Mouse (Mus musculus): ENCODE data around the gene Spock3.
"Not testable (repeated sequence)": the region's sequence is repeated elsewhere in the genome, so short reads cannot be mapped to it uniquely, and the experiment has no call there.

Gene Spock3

GRCm38 (mm10) chr8:62950709-62951108, at the start of gene Spock3:
Gene Spock3, plus strand, starts transcription at chr8:62951009.
- CTCF ChIA-PET, result no interaction called here

- CTCF ChIA-PET, result no interaction called here
These were observed 645 bp downstream of the Spock3 start for GRCm38 (mm10) chr8:62951173-62952134.

GRCm38 (mm10) chr8:62952481-62952880, 1.7 kb downstream of the Spock3 start:
- CTCF ChIA-PET, result no interaction called here

DNA sequence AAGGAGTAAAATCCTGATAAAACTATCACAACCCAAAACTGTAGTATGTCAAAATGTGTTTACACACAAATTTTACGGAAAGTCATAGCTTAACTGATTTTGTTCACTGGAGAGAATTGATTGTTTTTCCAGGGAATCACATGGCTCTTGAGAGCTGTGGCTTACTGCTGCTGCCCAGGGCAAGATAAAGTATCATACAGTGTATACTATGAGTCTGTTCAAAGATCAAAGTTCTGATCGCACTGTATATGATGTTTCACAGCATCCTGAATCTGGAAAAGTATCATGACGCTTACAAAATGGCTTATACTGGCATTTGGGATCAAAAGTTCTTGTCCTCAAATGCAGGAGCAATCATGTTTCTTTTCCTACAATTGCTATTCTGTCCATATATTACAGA, 11.8 kb downstream of the Spock3 start:
- CTCF ChIA-PET, result no interaction called here

DNA sequence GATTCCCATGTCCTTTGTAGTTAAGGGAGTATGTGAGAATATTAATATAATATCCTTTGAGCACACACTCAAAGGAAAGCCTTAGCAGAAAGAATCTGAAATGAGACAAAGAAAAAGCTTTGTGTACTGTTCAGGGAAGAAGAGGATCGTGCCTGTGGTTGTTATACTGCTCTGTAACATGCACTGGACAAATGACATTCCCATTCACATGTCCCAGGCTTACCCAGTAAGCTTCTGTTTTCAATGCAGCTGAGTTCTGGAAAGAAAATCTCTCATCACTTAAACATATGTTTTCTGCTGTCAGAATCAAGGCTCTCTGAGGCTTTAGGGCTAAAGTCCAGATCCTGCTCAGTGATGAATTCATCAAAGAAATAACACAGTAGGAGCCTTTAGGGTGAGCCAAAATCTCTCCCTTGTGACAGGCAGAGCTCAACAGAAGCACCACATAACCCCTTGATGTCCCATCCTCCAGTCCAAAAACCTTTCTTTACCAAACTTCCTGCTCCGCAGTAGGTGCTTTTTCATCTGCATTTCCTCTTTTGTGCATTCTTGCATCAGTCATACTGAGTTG, 19.1 kb downstream of the Spock3 start:
- CTCF ChIA-PET, result no interaction called here

GRCm38 (mm10) chr8:63088984-63089383, 138.2 kb downstream of the Spock3 start:
- CTCF ChIA-PET, result no interaction called here

DNA sequence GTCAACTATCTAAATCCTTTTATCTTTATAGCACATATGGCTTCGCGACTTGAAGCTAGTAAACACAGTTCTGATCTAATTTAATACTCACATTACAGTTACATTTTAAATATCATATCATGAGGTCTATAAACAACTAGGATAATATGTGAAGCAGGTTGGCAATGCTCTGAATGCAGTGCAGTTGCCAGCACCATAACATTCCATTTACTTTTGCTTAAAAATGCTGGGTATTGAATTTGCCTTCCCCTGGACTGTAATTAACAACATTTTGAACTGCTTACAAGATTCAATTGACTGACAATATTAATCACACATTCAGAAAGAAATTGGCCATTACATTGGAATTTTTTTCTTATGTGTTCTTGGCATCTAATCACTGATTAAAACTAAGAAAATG, 147.4 kb downstream of the Spock3 start:
- CTCF ChIA-PET, result no interaction called here

GRCm38 (mm10) chr8:63109761-63110160, 159.0 kb downstream of the Spock3 start:
- CTCF ChIA-PET, result no interaction called here

DNA sequence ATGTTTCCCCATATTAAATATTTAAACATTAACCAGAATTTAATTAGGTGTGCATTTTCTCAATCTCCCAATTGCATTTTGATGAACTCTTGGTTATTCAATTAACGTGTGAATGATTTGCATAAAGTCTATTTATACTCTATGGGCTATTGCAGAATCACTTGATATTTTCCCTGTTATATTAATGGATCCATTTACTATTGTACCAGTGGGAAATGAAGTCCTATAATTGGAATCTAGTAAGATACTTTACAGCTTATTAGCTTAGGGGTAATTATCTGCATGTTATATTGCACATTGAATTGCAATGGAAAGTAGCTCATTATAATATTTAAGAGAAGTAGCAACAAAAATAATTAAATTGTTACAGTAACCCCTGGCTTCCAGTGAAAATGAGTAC, 162.1 kb downstream of the Spock3 start:
- CTCF ChIA-PET, result no interaction called here

DNA sequence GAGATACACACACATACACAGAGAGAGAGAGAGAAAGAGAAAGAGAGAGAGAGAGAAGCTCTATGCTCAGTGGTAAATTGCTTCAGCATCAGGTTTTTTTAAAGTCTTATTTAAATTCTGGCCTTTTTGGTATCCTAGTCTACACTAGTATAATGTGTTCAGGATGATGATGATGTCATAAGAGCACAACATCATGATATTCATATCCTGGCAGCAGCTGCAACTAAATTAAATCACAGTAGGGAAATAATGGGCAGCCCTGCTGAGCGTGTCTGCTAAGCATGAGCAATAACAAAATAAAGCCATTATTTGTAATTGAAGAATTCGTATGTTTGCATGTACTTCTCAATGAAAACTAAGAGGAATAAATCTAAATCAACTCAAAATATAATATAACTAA, 169.7 kb downstream of the Spock3 start:
- CTCF ChIA-PET, result no interaction called here

- CTCF ChIA-PET, result no interaction called here
These were observed 184.6 kb downstream of the Spock3 start for GRCm38 (mm10) chr8:63135406-63135805.

GRCm38 (mm10) chr8:63163861-63164260, 213.1 kb downstream of the Spock3 start:
- CTCF ChIA-PET, result not testable (repeated sequence)

DNA sequence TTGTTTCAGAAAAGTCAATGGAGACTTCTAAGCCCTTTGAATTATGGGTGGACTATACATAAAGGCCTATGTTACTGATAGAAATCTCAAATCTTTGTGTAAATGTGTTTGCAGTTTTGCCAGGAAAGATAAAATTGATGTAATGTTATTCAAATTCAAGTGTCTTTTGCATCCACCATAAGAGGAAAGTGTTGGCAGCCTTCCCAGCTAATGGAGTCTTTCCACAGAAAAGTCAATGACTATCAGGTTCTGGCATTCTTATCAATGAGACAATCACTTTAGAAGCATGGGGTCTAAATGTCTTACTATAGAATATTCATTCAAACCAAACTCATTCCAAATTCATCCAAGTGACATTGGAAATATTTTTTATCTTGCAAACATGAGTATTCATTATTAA, 214.5 kb downstream of the Spock3 start:
- CTCF ChIA-PET, result no interaction called here

DNA sequence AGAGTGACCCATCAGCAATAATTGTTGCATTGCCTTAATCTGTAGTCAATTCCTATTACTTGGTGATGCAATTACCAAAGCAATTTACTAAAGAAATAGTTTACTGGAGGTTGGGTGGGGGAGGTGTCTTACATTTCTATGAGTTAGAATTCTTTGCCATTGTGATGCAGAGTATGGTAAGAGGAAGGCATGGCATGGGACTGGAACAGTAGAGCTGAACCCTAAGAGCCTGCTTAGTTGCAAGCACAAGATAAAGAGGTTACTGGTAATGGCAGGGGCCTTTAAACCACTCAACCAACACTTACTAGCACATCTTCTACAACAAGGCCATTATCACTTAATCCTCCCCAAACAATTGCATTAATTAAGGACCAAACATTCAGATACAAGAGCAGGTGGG, 219.1 kb downstream of the Spock3 start:
- CTCF ChIA-PET, result no interaction called here

GRCm38 (mm10) chr8:63181272-63181671, 230.5 kb downstream of the Spock3 start:
- CTCF ChIA-PET, result no interaction called here

GRCm38 (mm10) chr8:63258812-63259385, 308.1 kb downstream of the Spock3 start:
- CTCF ChIA-PET, result no interaction called here

- CTCF ChIA-PET, result no interaction called here
These were observed 311.7 kb downstream of the Spock3 start for GRCm38 (mm10) chr8:63262516-63262915.

DNA sequence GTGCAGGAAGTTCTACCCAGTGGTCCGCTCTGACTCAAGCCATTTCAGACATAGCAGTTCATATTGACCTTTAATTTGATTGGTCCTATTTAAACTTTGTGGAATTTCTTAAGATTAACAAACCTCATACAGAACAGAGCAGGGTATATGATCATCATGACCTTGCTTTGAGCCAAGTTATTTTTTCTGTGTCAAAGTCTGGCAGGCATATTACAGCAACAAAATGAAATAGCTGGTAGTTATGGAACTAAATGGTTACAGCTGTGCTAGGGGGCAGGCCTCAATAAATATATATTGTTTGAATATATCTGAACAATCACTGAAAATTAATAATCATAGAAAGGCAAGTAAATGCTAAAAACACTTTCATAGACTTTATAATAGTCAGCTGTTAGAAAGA, 384.6 kb downstream of the Spock3 start:
- CTCF ChIA-PET, result no interaction called here

DNA sequence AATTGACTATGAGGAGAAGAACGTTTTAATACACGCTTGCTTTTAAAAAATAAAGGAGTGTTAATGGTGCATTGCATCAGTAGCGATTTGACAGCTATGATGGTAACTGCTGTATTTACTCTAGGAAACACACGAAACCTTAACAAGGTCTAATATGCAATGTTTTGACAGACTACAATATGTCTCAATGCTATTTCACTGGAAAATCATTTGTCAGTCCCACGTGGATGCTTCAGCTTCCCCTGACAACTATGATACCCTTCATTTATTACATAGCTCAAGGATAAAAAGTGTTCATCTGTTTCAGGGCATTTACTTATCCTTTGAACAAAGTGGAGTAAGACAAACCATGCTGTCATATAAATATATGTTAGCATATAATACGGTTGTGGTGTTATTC, 417.8 kb downstream of the Spock3 start:
- CTCF ChIA-PET, result no interaction called here

DNA sequence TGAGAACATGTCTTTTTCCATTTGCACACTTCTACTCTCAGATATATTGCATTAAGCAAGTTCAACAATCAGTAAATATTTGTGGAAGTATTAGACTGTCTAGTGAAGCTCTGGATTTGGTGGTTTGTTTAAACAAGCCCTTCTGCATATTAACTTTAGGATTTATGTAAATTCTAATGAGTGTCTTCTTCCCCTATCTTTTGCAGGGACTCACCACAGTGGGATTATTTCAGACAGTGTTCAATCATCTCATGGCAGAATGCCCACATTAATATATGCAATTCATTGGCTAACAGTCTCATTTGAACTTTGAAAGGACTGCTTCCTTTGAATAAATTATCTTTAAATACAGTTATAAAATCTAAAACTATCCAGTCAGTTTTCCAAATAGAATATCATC, 446.9 kb downstream of the Spock3 start:
- CTCF ChIA-PET, result no interaction called here
